Mouse (Mus musculus) layer of hippocampus, adult 11-12 months (tissue): ENCODE results near the gene Mad2l2.

ENCODE experiments used
- DNase-seq: peaks from one replicate; pipeline ENCODE4 v3.0.0; 2022; ENCODE audit warnings: low spot score

Mad2l2 gene

GRCm38 (mm10) chr4:148143721-148144120 lies 13.5 kb downstream of the Mad2l2 start:
- no peak for DNase-seq

DNA sequence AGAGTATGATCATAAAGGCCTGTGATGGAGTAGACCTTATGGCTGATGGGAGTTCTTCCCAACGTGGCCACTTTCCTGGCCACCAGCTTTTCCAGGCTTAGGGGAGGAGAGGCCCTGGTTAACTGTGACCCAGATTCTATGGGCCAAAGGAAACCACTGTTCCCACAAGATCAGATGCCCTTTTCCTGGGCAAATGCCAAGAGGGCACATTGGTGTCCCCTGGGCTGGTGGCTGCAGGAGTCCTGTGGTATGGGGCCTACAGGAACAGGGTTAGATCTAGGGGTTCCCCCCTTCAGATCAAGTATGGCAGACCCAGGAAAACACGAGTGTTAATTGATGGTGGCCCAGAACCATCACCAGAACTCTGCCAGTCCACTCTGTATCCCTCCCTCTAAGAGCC lies 17.5 kb downstream of the Mad2l2 start:
- DNase-seq = no peak

- DNase-seq = no peak
Measured at GRCm38 (mm10) chr4:148149540-148149939, 19.4 kb downstream of the Mad2l2 start.

DNA sequence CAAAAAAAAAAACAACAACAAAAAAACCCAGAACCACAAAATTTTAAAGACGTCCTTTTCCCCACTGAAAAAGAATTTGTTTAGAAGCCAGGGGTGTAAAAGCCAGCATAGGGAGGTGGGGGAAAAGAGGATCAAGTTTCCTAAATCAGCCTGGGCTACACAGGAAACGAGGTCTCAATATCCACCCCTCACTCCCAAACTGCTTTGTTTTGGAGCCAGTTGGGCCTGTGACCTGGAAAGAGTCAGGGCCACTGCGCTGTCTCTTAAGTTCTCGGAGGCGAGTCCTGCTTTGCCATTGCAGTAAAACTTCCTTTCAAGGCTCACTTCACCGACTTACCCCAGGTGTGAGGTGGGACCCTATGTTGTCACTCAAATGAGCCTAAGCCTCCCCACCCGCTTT lies 20.1 kb downstream of the Mad2l2 start:
- no peak for DNase-seq

DNA sequence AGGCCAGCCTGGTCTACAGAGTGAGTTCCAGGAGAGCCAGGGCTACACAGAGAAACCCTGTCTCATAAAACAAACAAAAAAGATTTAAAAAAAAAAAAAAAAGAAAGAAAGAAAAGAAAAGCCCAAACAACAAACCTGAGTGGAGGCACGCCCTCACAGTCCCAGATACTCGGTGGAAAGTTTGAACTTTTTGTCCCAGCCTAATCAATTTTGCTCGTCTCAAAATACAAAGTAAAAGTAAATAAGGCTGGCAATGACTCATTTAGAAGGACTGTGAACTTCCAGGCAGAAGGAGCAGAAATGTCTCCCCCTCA lies 20.7 kb downstream of the Mad2l2 start:
- DNase-seq = no peak

- DNase-seq = peak; percentile 84
Measured at GRCm38 (mm10) chr4:148151267-148152168, 21.3 kb downstream of the Mad2l2 start, which contains the start of gene Fbxo6. TSS of gene Fbxo6 (minus strand) at chr4:148152140.

DNA sequence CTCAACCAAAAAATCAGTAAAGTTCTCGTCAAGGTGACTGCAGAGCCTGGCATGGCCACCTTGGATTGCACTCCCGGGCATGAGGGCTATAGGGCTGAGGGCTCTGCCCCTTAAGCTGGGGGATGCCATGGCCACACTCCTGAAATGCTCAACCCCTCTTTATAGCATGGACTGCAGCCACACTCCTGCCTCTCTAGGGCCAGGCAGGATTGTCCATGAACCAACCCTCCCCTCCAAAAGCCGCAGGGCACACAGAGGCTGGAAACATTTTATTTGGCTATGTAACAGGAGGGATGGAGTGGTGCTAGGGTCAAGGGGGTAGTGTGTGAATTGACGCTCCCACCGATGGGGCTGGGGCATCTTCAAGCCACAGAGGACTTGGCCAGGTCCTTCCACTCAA lies 22.4 kb downstream of the Mad2l2 start:
- no peak for DNase-seq

DNA sequence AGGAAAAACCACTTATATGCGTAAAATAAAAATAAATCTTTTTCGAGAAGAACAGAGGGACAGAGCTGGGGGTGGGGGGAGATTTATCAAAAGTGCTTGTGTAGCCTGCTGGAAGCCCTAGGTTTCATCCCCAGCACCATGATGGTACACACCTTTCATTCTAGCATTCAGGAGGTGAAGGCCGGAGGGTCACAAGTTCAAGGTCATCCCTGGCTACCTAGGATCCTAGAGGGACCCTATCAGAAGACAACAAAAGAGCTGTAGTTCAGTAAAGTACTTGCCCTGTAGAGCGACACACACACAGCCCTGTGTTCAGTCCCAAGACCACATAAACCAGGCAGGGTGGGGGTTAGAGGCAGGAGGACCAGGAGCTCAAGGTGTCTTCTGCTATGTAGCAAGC lies 23.8 kb downstream of the Mad2l2 start:
- DNase-seq = no peak

DNA sequence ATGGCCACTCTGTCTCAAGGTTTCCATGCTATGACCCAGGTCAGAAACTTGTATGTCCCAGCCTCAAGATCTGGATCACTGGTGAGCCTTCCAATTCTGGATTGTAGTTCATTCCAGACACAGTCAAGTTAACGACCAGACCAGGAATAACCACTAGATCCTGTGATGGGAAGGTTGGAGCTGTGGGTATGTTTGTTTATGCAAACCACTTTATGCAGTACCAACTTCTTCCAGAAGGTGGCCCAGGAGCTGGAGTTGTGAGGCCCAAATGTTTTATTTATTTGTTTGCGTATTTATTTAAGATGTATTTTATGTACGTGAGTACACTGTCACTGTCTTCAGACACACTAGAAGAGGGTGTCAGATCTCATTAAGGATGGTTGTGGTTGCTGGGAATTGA lies 24.8 kb downstream of the Mad2l2 start:
- peak; percentile 75 for DNase-seq

- peak; percentile 63 for DNase-seq
Measured at GRCm38 (mm10) chr4:148158436-148159348, 28.5 kb downstream of the Mad2l2 start.

DNA sequence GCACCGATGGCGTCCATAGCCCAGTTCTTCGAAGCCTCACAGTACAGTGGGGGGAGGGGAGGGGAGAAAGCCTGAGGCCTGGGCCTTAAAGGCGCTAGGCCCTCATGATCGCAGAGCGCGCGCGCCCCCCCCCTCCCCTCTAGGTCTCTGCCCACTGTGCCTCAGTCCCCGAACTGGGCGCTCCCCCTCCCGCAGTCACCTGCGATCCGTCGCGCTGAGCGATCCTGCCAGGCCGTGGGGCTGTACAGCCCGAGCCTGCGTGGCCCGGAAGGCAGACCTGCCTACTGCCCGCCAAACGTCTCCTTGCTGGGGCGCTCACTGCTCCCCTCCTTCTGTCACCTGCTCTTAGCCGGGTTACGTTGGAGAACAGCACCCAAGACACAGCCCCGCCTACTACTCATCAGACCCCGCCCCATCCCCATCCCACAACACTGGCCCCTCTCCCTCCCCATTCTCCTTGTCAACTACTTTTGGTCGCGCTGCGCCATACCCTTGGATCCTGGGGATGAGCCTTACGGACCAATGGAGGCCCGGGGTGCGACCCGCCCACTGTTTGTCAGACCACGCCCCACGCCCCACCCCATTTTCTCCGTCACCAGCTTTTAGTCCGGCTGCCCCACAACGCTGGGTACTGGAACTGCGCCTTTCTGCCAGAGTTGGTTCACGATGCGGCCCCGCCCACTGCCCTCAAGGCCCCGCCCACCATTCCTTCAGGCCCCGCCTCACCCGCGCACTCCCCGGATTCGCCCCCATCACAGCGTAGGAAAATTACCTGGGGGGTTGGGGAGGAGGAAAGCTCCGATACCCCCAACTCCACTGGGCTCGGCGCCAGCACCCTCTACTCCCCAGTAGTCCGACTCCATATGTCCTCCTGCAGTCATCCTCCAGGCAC lies 29.6 kb downstream of the Mad2l2 start:
- DNase-seq = peak; percentile 99

DNA sequence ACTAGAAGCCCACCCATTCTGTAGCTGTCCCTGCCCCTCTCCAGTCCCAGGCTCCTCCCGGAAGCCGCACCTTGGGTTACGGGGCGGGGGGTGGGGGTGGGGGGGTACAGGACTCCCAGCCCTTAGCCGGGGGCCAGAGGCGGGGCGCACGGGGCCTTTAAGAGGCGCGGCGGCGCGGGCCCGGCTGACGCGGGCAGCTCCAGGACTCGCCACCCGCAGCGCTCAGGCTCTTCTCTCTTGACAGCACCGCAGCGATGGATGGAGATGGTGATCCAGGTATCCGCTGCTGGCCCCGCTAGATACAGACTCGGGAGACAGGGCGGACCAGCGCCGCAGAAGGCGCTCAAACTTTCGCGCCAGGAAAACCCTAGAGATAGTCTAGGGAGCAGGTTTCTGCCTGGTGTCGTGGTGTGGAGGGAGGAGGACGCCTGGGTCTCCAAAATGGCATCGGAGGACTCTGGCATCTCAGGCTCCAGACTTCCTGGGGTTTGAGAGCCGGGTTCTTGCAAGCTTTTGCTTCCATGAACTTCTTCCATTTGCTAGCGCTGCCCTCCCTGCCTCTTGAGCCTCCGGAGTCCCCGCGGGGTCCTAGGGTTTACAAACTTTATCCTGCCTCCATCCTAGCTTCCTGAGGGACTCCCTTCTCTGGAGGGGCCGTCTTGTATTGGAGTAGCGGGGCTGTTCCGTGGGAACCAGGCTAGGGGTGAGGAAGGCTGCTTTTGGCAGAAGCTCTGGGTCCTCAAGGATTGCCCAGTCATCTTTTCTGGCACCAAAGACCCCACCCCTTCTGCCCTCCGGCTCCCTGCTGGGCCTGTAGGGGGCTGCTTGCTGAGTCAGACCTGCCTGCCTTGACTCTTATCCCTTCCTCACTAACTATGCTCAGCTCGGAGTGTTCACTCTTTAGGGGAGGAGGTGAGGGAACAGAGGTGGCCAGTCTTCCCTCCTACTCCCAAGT lies 30.5 kb downstream of the Mad2l2 start, which contains the start of the genes Fbxo44 and Fbxo2:
Gene Fbxo44, minus strand, starts transcription at position 47 of the 955 bp plus-strand sequence.
Gene Fbxo2, plus strand, starts transcription at position 186 of the 955 bp plus-strand sequence.
- peak; percentile 59 for DNase-seq

- peak; percentile 82 for DNase-seq
Measured at GRCm38 (mm10) chr4:148164002-148164439, 33.8 kb downstream of the Mad2l2 start.

- no peak for DNase-seq
Measured at GRCm38 (mm10) chr4:148164461-148164860, 34.3 kb downstream of the Mad2l2 start.

DNA sequence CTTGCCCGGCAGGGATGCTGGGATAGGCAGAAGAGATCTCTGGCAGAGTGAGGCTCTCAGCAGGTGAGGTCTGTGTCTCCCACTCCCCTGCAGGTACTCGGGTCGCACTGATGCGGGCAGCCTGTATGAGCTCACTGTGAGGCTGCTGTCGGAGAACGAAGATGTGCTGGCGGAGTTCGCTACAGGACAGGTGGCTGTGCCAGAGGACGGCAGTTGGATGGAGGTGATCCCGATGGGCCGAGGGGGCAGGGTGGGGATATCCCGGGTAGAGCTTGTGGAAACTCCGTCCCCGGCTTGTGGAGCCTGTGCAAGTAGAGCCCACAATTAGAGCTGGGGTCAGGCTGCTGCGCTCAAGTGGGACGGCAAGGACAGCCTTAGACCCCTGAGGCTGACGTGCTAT lies 35.4 kb downstream of the Mad2l2 start:
- DNase-seq = no peak

GRCm38 (mm10) chr4:148166431-148166830 lies 36.2 kb downstream of the Mad2l2 start:
- peak; percentile 88 for DNase-seq

- peak; percentile 82 for DNase-seq
Measured at GRCm38 (mm10) chr4:148166986-148167385, 36.8 kb downstream of the Mad2l2 start.

DNA sequence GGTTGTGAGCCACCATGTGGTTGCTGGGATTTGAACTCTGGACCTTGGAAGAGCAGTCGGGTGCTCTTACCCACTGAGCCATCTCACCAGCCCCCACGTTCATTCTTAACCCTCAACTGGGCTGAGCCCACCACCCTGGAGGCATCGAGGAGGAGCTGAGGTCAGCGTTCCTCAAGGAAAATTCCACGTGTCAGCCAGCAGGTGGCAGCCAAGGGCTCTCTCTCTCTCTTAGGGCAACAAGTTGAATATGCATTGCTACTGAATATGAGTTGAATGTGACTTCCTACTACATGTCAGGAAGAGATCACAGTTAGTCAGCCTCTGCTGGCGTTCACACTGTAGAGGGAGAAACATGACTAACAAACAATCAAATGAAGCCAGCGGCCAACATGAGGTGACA lies 38.1 kb downstream of the Mad2l2 start:
- DNase-seq = no peak

DNA sequence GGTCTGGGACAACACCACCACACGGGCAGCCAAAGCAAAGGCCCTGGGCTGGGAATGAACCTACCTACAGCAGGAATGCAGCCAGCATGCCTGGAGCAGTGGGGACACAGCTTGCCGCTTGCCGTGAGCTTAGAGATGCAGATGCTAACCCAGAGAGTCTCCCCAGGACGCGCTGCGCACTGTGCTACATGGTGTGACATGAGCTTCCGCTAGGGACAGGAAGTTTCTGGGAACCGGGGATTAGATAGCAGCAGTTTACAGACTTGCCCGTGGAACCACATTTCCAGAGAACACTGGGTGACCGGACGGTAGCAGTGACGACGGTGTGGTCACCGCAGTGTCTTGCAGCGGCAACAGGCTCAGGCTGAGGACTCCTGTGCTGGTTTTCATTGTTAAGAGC lies 39.4 kb downstream of the Mad2l2 start:
- no peak for DNase-seq

GRCm38 (mm10) chr4:148170842-148171241 lies 40.7 kb downstream of the Mad2l2 start:
- peak; percentile 65 for DNase-seq
